Mouse (Mus musculus) heart, embryonic 16.5 days (tissue): ENCODE measurements around the gene Dpm2. TPM values are rescaled to one million over a fixed set of nuclear protein-coding genes. Genes with fewer than 3 reads are reported as not detected.

ENCODE experiments used
- polyA plus RNA-seq: library from polyadenylated mRNA; unstranded; fragments of >200 nt; fragmentation: Nextera tagmentation; extraction: Ambion mirVana; gene quantifications from 2 replicates; pipeline ENCODE4 v1.2.1, GENCODE M21; 2015

Gene Dpm2
- polyA plus RNA-seq, 1 experiment from 2014 or later: 73.0 TPM

Other genes with a start within 250 kb of the Dpm2 start
- 36.7 and 38.4 TPM in 2 replicates for gene Ciz1, start 218.5 kb upstream of the Dpm2 start, polyA plus RNA-seq
- gene Dnm1, start 217.5 kb upstream of the Dpm2 start, polyA plus RNA-seq: 2.4 and 2.7 TPM in 2 replicates
- gene 1110008P14Rik, start 188.9 kb upstream of the Dpm2 start, polyA plus RNA-seq: 46.3 and 46.5 TPM in 2 replicates
- 1.9 and 2.5 TPM in 2 replicates for gene Lcn2, start 182.6 kb upstream of the Dpm2 start, polyA plus RNA-seq
- 44.2 and 50.7 TPM in 2 replicates for gene Ptges2, start 175.0 kb upstream of the Dpm2 start, polyA plus RNA-seq
- gene Naif1, start 120.4 kb upstream of the Dpm2 start, polyA plus RNA-seq: 5.1 and 5.6 TPM in 2 replicates
- gene Slc25a25, start 119.4 kb upstream of the Dpm2 start, polyA plus RNA-seq: 12.2 and 12.8 TPM in 2 replicates
- 5.8 and 6.6 TPM in 2 replicates for gene Fam102a, start 35.5 kb upstream of the Dpm2 start, polyA plus RNA-seq
- 0.16 and 0.32 TPM in 2 replicates for gene Pip5kl1, start 3.9 kb downstream of the Dpm2 start, polyA plus RNA-seq
- not detected in 2 replicates for gene 9430097D07Rik, start 4.8 kb downstream of the Dpm2 start, polyA plus RNA-seq
- 40.6 and 40.7 TPM in 2 replicates for gene St6galnac4, start 16.2 kb downstream of the Dpm2 start, polyA plus RNA-seq
- gene St6galnac6, start 28.9 kb downstream of the Dpm2 start, polyA plus RNA-seq: 33.4 and 34.1 TPM in 2 replicates
- gene Ak1, start 50.9 kb downstream of the Dpm2 start, polyA plus RNA-seq: 470 and 488 TPM in 2 replicates
- gene Eng, start 75.7 kb downstream of the Dpm2 start, polyA plus RNA-seq: 170 and 176 TPM in 2 replicates
- 16.7 and 16.9 TPM in 2 replicates for gene Fpgs, start 133.3 kb downstream of the Dpm2 start, polyA plus RNA-seq
- 57.1 and 59.8 TPM in 2 replicates for gene Cdk9, start 142.2 kb downstream of the Dpm2 start, polyA plus RNA-seq
- gene Sh2d3c, start 150.2 kb downstream of the Dpm2 start, polyA plus RNA-seq: 32.4 and 33.6 TPM in 2 replicates
- gene 6330409D20Rik, start 170.2 kb downstream of the Dpm2 start, polyA plus RNA-seq: 0.17 and 0.26 TPM in 2 replicates
- 38.1 and 38.9 TPM in 2 replicates for gene Tor2a, start 186.4 kb downstream of the Dpm2 start, polyA plus RNA-seq
- 0.34 and 0.43 TPM in 2 replicates for gene Ttc16, start 204.8 kb downstream of the Dpm2 start, polyA plus RNA-seq
- 5.2 and 6.1 TPM in 2 replicates for gene Ptrh1, start 204.9 kb downstream of the Dpm2 start, polyA plus RNA-seq
- gene Cfap157, start 213.6 kb downstream of the Dpm2 start, polyA plus RNA-seq: 0.53 and 0.70 TPM in 2 replicates